Mouse (Mus musculus) forebrain, embryonic 15.5 days (tissue): ENCODE measurements around the gene Nr5a2. TPM values are rescaled to one million over a fixed set of nuclear protein-coding genes. Genes with fewer than 3 reads are reported as not detected.

Experiments
- ATAC-seq: fragments of 200-750 bp; cut with Nextera tagmentation; replicated peaks from 2 replicates; pipeline ENCODE4 v1.8.0; 2017; ENCODE audit warnings: mild to moderate bottlenecking, moderate TSS enrichment, moderate library complexity
- H3K27ac ChIP-seq: fragments of 300-500 bp; sonication (generic); replicated peaks from 2 replicates; pipeline ENCODE4 v1.5.1; 2015; ENCODE audit warnings: mild to moderate bottlenecking, inconsistent platforms
- H3K27me3 ChIP-seq: fragments of 300-500 bp; sonication (generic); 2 replicates; pipeline ENCODE4 v1.6.1; 2015; ENCODE audit warnings: inconsistent platforms
- H3K36me3 ChIP-seq: fragments of 300-500 bp; sonication (generic); 2 replicates; pipeline ENCODE4 v1.6.1; 2015; ENCODE audit warnings: mild to moderate bottlenecking, inconsistent platforms
- H3K4me1 ChIP-seq: fragments of 300-500 bp; sonication (generic); 2 replicates; pipeline ENCODE4 v1.6.1; 2015; ENCODE audit warnings: inconsistent platforms
- H3K4me2 ChIP-seq: fragments of 300-500 bp; sonication (generic); replicated peaks from 2 replicates; pipeline ENCODE4 v1.6.1; 2015; ENCODE audit warnings: mild to moderate bottlenecking, inconsistent platforms
- H3K4me3 ChIP-seq: fragments of 300-500 bp; sonication (generic); 2 replicates; pipeline ENCODE4 v1.5.1; 2015; ENCODE audit warnings: mild to moderate bottlenecking, inconsistent platforms
- H3K9ac ChIP-seq: fragments of 300-500 bp; sonication (generic); replicated peaks from 2 replicates; pipeline ENCODE4 v1.6.1; 2015; ENCODE audit warnings: mild to moderate bottlenecking, inconsistent platforms
- H3K9me3 ChIP-seq: fragments of 300-500 bp; sonication (generic); 2 replicates; pipeline ENCODE4 v1.6.1; 2016; ENCODE audit warnings: inconsistent platforms
- WGBS: fragments of 180-500 bp; shearing (Covaris S2); methylation state at CpG from one replicate; pipeline ENCODE4 v1.1.7; 2015; ENCODE audit warnings: mixed read lengths; 5-methylcytosine and 5-hydroxymethylcytosine counted together
- polyA plus RNA-seq: library from polyadenylated mRNA; unstranded; fragments of >200 nt; fragmentation: Nextera tagmentation; extraction: Ambion mirVana; gene quantifications from 2 replicates; pipeline ENCODE4 v1.2.1, GENCODE M21; 2015

The Nr5a2 gene
- polyA plus RNA-seq, 1 experiment from 2014 or later, result 0.42 TPM

GRCm38 (mm10) chr1:136894753-136895152 lies 65.5 kb downstream of the Nr5a2 start:
- H3K4me2 ChIP-seq, result no peak overlapping the region
- H3K27ac ChIP-seq, result no peak overlapping the region
- no peak overlapping the region for H3K9ac ChIP-seq
- no peaks in the 10 kb centered on the region for H3K27me3 ChIP-seq
- H3K4me1 ChIP-seq, result no peaks in the 10 kb centered on the region
- H3K4me3 ChIP-seq, result no peak overlapping the region
- no peak for ATAC-seq
- WGBS, result 61% methylated on average over 2 of the region's 2 CpGs
- no peaks in the 10 kb centered on the region for H3K36me3 ChIP-seq
- H3K9me3 ChIP-seq, result no peaks in the 10 kb centered on the region

- no peaks in the 10 kb centered on the region for H3K27me3 ChIP-seq
- WGBS, result 94% methylated on average over 6 of the region's 6 CpGs
- H3K9ac ChIP-seq, result no peak overlapping the region
- H3K9me3 ChIP-seq, result no peaks in the 10 kb centered on the region
- H3K4me1 ChIP-seq, result peaks cover 5% of the 10 kb centered on the region; the same call in 1 of the 2 replicates
- no peak overlapping the region for H3K4me3 ChIP-seq
- H3K27ac ChIP-seq, result no peak overlapping the region
- ATAC-seq, result no peak
- no peak overlapping the region for H3K4me2 ChIP-seq
- no peaks in the 10 kb centered on the region for H3K36me3 ChIP-seq
Observed at GRCm38 (mm10) chr1:136893162-136893561, 67.1 kb downstream of the Nr5a2 start.

- no peak overlapping the region for H3K9ac ChIP-seq
Observed at GRCm38 (mm10) chr1:136890439-136890838, 69.8 kb downstream of the Nr5a2 start.

GRCm38 (mm10) chr1:136888704-136889103 lies 71.5 kb downstream of the Nr5a2 start:
- no peak for ATAC-seq
- Histone ChIP-seq H3K4me3 (no peak overlapping the region), H3K27me3 (no peaks in the 10 kb centered on the region), H3K27ac (no peak overlapping the region), H3K4me1 (peaks cover 5% of the 10 kb centered on the region; the same call in 1 of the 2 replicates), H3K36me3 (no peaks in the 10 kb centered on the region), H3K4me2 (no peak overlapping the region), H3K9me3 (no peaks in the 10 kb centered on the region), H3K9ac (no peak overlapping the region)
- WGBS, result 35% methylated on average over 6 of the region's 6 CpGs

More at GRCm38 (mm10) chr1:136890439-136890838, 69.8 kb downstream of the Nr5a2 start:
- no peak overlapping the region for H3K27ac ChIP-seq
- H3K9me3 ChIP-seq, result no peaks in the 10 kb centered on the region
- H3K4me1 ChIP-seq, result peaks cover 5% of the 10 kb centered on the region; the same call in 1 of the 2 replicates
- H3K4me3 ChIP-seq, result no peak overlapping the region
- WGBS, result 76% methylated on average over 7 of the region's 7 CpGs
- no peak overlapping the region for H3K4me2 ChIP-seq
- no peaks in the 10 kb centered on the region for H3K36me3 ChIP-seq
- ATAC-seq, result no peak
- H3K27me3 ChIP-seq, result no peaks in the 10 kb centered on the region

GRCm38 (mm10) chr1:136886678-136887077 lies 73.6 kb downstream of the Nr5a2 start:
- no peaks in the 10 kb centered on the region for H3K9me3 ChIP-seq
- H3K27ac ChIP-seq, result no peak overlapping the region
- peaks cover 5% of the 10 kb centered on the region; the same call in 1 of the 2 replicates for H3K4me1 ChIP-seq
- ATAC-seq, result no peak
- no peak overlapping the region for H3K4me2 ChIP-seq
- 59% methylated on average over 6 of the region's 6 CpGs for WGBS
- H3K27me3 ChIP-seq, result no peaks in the 10 kb centered on the region
- no peaks in the 10 kb centered on the region for H3K36me3 ChIP-seq
- no peak overlapping the region for H3K4me3 ChIP-seq
- H3K9ac ChIP-seq, result no peak overlapping the region

- Histone ChIP-seq H3K4me2 (no peak overlapping the region), H3K9me3 (no peaks in the 10 kb centered on the region), H3K27ac (no peak overlapping the region), H3K36me3 (no peaks in the 10 kb centered on the region), H3K4me3 (no peak overlapping the region), H3K27me3 (no peaks in the 10 kb centered on the region), H3K4me1 (peaks cover 2% of the 10 kb centered on the region; the same call in 1 of the 2 replicates), H3K9ac (no peak overlapping the region)
- WGBS, result 84% methylated on average over 13 of the region's 13 CpGs
- no peak for ATAC-seq
Observed at GRCm38 (mm10) chr1:136883458-136884174, 76.6 kb downstream of the Nr5a2 start.

- WGBS, result 88% methylated on average over 8 of the region's 8 CpGs
- Histone ChIP-seq H3K27me3 (no peaks in the 10 kb centered on the region), H3K9me3 (no peaks in the 10 kb centered on the region), H3K36me3 (no peaks in the 10 kb centered on the region), H3K4me1 (no peaks in the 10 kb centered on the region), H3K9ac (no peak overlapping the region), H3K27ac (no peak overlapping the region), H3K4me2 (no peak overlapping the region), H3K4me3 (no peak overlapping the region)
- ATAC-seq, result no peak
Observed at GRCm38 (mm10) chr1:136880260-136880659, 80.0 kb downstream of the Nr5a2 start.

GRCm38 (mm10) chr1:136875006-136875405 lies 85.2 kb downstream of the Nr5a2 start:
- no peak overlapping the region for H3K4me3 ChIP-seq
- no peak for ATAC-seq
- no peak overlapping the region for H3K9ac ChIP-seq
- H3K27ac ChIP-seq, result no peak overlapping the region
- H3K27me3 ChIP-seq, result no peaks in the 10 kb centered on the region
- no peak overlapping the region for H3K4me2 ChIP-seq
- 93% methylated on average over 3 of the region's 3 CpGs for WGBS
- no peaks in the 10 kb centered on the region for H3K4me1 ChIP-seq
- no peaks in the 10 kb centered on the region for H3K9me3 ChIP-seq
- no peaks in the 10 kb centered on the region for H3K36me3 ChIP-seq

- Histone ChIP-seq H3K4me2 (no peak overlapping the region), H3K27ac (no peak overlapping the region), H3K9me3 (no peaks in the 10 kb centered on the region), H3K36me3 (no peaks in the 10 kb centered on the region), H3K27me3 (no peaks in the 10 kb centered on the region), H3K9ac (no peak overlapping the region), H3K4me1 (no peaks in the 10 kb centered on the region), H3K4me3 (no peak overlapping the region)
- WGBS, result 57% methylated on average over 6 of the region's 6 CpGs
- ATAC-seq, result no peak
Observed at GRCm38 (mm10) chr1:136868955-136869354, 91.3 kb downstream of the Nr5a2 start.

GRCm38 (mm10) chr1:136868285-136868684 lies 92.0 kb downstream of the Nr5a2 start:
- H3K4me2 ChIP-seq, result no peak overlapping the region
- H3K9ac ChIP-seq, result no peak overlapping the region
- WGBS, result 81% methylated on average over 5 of the region's 5 CpGs
- H3K4me1 ChIP-seq, result no peaks in the 10 kb centered on the region
- no peaks in the 10 kb centered on the region for H3K36me3 ChIP-seq
- no peak overlapping the region for H3K27ac ChIP-seq
- ATAC-seq, result no peak
- no peaks in the 10 kb centered on the region for H3K9me3 ChIP-seq
- H3K4me3 ChIP-seq, result no peak overlapping the region
- H3K27me3 ChIP-seq, result no peaks in the 10 kb centered on the region

- Histone ChIP-seq H3K36me3 (no peaks in the 10 kb centered on the region), H3K4me2 (no peak overlapping the region), H3K27ac (no peak overlapping the region), H3K27me3 (no peaks in the 10 kb centered on the region), H3K4me3 (no peak overlapping the region), H3K4me1 (no peaks in the 10 kb centered on the region), H3K9me3 (no peaks in the 10 kb centered on the region), H3K9ac (no peak overlapping the region)
- WGBS, result 70% methylated on average over 9 of the region's 9 CpGs
- no peak for ATAC-seq
Observed at GRCm38 (mm10) chr1:136866481-136867092, 93.7 kb downstream of the Nr5a2 start.

- H3K36me3 ChIP-seq, result no peaks in the 10 kb centered on the region
- H3K4me2 ChIP-seq, result no peak overlapping the region
- H3K4me1 ChIP-seq, result no peaks in the 10 kb centered on the region
- no peak for ATAC-seq
- no peak overlapping the region for H3K4me3 ChIP-seq
- WGBS, result 80% methylated on average over 6 of the region's 6 CpGs
- H3K27ac ChIP-seq, result no peak overlapping the region
- H3K9me3 ChIP-seq, result no peaks in the 10 kb centered on the region
- H3K9ac ChIP-seq, result no peak overlapping the region
- H3K27me3 ChIP-seq, result no peaks in the 10 kb centered on the region
Observed at GRCm38 (mm10) chr1:136863209-136863608, 97.0 kb downstream of the Nr5a2 start.
